Mouse (Mus musculus) frontal cortex, postnatal 14 days (tissue): ENCODE measurements around the gene Astn2.
"Not testable (repeated sequence)": the region's sequence is repeated elsewhere in the genome, so short reads cannot be mapped to it uniquely, and the experiment has no call there.

Experiments
- DNase-seq, 2 experiments: peaks; one replicate each; pipeline ENCODE4 v3.0.0; 2022; ENCODE audit warnings: low spot score in 2 of 2

Astn2 gene

DNA sequence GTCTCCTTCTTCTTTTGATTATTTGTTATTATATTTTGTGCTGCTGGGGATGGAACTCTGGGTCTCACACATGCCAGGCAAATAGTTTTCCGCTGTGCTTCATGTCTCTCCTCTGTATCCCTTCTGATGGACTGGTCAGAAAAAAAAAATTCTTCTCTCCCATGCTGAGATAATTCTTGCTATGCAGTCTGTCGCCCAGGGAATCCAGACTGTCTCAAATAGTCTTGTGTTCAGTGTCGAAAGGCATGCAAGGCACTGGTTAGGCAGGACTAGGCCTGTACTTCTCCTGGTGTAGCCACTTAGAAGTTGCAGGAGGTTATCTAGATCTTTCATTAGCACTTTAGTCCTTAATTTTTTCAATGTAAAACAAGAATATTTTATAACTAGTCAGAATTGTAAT lies 642.8 kb downstream of the Astn2 start:
- DNase-seq, result no peak

DNA sequence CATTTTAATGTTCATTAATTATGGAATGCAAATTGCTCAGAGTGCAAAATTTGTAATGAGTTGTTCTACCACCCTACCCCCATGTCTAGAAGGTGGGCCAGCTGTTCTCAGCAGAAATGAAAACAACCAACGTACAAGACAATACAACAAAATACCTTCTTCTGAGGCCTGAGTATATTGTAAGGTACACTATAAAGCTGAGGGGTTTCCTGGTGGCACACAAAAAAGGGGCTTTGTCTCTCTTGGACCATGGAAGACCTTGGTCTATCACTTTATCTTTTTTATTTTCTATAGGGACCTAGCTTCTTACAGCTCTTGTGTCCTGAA lies 645.6 kb downstream of the Astn2 start:
- DNase-seq, result no peak

DNA sequence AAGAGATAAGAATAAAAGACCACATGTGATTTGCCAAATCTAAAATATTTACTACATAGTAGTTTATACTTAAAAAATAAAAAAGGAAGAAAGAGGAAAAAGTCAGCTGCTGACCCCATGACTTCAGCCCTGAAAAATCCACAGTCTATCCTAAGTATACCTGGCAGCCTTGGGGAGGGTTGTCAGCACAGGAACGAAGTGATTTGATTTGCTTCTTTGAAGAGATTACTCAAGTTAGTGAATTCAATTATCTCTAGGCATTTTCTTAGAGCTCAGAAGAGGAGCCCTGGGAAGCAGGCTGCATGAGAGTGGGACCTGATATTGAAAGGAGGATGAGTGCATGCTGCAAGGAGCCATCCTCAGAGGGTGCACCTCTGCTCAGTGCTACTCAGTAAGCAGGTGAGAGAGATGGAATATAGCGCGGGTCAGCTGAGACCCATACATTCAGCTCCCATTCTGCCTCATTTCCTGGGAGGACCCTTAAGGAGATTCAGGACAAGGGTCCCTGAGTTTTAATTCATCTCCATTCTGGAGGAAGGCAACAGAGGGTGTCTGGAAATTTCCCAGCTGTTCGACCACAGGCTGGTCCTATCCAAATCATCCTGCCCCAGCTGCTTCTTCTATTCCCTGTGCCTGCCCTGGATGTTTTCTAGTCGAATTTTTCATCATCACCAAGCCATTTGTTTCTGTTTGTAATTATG lies 646.1 kb downstream of the Astn2 start:
- DNase-seq, result no peak

DNA sequence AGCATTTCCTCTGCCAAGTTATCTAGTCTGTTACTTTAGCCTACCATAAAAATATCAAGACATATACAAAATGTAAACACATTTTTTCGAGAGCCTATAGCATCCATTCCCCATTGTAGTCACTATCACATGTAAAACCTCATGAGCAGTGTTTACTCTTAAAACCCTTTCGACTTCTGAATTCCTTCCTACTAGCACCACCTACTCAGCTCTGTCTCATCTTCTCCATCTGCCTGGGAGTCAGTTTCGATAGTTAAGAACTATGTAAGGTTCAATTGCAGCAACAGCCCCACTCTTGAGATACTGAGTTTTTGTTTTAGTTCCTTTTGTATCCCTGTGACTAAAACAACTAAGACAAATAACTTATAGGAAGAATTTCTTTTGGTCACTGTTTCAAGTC lies 651.5 kb downstream of the Astn2 start:
- DNase-seq, result no peak

DNA sequence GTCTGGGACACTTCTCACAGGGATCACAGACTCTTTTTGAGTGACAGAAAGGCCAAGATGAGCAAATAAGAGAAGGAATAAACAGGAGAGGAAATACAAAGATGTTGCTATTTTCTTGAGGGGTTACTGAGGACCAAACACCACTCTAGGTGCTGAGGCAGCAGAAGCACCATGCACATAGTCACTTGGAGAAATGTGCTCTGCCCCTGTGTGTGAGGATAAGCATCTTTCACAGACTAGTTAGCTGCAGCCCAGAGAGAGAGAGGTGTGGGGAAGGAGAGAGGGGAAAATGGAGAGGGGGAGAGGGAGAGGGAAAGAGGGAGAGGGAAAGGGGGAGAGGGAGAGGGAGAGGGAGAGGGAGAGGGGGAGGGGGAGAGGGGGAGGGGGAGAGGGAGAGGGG lies 659.6 kb downstream of the Astn2 start:
- no peak for DNase-seq

DNA sequence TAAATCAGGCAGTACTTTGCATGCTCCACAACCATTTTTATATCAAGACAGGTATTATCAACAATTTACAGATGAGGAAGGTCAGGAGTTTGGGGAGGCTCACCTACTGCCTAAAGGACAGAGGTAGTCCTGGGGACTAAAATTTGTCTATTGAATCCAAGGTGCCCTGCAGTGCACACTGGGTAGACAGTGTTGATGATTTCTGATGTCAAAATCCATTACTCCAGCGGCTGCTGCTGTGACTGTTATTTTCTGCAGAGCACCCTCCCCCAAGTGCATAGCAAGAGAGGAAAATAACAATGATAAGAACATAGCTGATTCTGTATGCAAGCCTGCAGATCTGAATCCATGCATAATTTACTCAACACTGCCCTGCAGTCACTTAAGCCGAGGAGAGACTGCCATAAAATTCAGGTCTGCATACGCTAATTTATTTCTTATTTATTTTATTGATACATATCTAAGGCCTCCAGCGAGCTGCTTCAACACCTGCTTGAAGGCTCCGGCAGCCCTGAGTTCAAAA lies 660.3 kb downstream of the Astn2 start:
- DNase-seq, result no peak

DNA sequence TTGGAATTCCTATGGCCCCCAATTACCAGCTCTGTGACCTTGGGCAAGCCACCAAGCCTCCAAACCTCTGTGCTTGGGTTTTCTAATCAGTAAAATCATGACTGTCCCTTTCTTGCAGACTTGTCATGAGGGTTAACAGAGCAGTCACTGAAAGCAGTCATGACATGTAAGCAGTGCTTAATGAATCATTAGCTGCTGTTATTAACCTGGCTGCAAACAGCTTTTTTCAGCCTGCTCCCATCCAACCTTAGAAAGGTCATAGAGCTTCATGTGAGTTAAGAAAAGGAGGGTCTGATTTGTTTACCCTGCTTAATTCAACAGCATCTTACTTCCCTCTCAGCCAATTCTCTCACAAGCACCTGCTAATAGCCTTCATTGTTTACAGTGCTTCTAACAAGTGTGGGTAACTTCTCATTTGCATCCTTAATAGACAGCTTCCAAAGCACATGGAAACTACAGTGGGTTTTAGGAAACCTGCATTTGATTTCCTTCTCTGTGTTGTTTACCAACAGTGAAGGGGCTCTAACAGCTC lies 661.2 kb downstream of the Astn2 start:
- DNase-seq, result no peak

DNA sequence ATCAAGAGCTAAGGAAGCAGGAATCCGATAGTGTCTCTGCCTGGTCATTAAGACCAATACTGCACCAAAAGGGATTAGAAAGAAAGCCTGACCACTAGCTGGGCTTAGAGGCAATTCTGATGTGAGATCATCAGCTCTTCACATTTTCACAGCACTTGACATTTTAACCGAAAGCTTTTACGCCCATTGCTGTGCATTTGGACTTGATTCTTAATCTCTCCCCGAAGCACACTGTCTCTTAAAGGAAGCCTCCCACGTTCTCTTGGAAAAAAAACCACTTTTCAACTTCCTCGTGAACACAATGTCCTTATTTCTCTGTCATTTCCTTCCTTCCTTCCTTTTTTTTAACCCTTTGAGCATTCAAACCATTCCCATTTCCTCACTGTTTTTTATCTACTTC lies 680.0 kb downstream of the Astn2 start:
- no peak for DNase-seq

DNA sequence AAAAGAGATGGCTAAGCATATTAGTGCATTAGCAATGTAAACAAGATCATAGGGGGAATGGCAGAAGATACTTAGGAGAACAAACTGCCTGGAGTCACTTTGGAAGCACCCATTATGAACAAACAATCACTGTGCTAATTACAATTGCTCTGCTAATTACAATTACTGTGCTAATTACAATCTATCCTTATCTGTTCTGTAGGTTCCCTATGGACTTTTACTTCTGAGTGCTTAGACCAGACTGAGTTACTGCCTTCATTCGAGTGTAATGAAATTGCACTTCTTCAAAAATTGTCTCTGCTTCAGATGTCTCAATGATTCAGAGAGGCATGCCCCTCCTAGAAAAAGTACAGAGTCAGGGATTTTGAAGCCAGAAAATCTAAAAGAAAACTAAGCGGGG lies 684.8 kb downstream of the Astn2 start:
- DNase-seq, result no peak

DNA sequence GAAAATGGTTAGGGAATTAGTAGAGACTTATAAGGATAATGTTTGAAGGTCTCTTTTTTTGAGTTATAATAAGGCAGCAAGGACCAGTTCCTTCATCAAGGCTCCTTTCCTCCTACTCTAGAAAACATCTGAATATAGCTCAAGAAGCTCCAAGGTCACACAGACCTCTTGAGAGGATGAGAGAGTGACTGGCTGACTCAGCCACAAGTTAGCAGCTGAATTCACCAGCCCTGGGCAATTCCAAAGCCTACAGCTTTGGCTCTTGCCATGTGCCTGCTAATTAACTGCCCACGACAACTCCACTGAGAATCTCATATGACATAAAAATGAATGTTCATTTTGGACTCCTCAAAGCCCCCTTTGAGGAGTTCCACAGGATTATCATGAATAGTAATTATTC lies 686.5 kb downstream of the Astn2 start:
- DNase-seq, result no peak

DNA sequence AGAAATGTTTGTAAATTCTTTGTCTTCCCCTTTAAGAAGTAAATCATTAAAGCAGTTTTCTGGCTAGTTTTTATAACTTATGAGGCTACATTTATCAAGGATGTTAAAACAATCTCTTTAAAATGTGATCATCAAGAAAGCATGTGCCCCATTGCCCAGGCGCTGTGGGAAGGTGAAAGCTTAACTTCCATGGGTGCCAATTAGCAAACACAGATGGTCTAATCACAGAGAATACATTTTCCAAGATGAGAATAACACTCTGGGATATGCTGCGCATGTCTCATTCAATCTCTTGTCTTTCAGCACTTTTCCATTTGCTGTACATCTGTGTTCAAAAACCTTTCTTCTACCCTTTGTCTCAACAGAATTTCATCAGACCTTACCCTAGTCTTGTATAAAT lies 688.3 kb downstream of the Astn2 start:
- DNase-seq, result no peak

DNA sequence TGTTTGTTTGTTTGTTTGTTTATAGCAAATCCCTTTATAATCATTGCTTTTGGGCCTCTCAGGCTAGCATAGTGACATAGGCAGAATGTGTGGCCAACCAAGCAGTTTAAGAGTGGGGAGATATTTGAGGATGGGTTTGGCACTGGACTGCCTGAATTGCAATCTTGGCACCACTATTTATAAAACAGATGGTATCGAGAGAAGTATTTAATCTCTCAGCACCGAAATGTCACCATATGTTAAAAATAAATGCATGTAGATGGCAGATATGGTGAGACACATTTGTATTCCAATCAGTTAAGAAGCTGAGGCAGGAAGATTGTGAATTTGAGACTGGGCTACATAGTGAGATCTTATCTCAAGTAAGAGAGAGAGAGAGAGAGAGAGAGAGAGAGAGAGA lies 692.7 kb downstream of the Astn2 start:
- no peak for DNase-seq

DNA sequence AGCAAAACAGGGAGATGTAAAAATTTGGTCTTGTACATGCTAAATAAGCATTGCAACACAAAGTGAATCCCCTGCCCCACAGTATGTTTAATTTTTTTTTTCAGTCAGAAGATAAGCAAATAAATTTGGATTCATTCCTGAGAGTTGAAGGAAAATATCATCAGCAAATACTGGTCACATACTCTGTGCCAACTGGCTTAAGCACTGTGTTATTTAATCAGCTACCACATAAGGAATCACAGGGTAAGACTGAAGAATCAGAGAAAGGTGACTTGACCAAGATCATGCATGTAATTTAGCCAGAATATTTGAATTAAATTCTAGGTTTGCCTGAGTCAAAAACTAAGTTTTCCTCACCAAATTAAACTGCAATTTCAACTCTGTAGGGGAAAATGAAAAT lies 693.8 kb downstream of the Astn2 start:
- DNase-seq, result no peak

DNA sequence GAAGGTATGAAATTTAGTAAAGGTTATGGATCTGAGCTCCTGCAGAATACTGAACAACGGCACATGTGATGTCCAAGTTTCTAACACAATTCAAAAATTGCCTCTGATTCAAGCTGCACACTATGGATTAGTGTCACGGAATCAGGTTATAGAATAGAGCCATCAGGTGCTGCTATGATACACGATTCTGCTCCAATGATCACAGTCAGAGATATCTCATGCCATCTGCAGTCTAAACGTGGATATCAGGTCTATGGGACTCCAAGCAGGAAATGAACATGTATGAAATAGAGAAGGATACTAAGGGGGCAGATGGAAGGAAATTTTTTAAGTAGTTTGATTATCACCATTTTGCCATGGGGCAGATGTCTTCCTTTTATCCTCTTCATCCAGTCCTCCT lies 702.6 kb downstream of the Astn2 start:
- DNase-seq, result no peak

DNA sequence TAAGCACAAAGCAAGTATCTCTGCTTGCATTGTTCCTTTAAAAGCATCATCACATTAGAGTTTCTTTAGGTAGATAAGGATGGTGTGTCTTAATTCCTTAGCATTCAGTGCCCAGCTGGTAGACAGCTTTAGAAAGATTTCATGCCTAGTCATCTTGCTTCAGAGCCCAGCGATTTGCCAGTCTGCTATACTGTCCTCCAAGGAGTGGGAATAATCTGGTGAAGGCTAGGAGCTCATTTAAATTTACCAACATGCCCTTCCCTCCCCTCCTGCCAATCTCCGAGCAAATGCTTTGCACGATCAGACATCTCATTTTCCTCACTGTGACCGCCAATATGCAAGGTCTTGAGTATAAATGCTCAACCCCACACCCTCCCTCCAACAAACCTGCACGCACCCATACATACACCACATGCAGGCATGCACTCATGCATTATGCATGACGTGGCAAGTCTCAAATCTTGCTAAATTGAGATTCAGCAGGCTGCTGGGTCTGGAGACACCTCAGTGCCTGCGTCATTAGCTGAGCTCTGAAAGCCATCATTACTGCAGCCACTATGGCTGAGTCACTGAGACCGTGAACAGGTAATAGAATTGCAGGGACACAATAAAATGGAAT lies 704.6 kb downstream of the Astn2 start:
- peak in 1 of 2 experiments; percentile 11 for DNase-seq

DNA sequence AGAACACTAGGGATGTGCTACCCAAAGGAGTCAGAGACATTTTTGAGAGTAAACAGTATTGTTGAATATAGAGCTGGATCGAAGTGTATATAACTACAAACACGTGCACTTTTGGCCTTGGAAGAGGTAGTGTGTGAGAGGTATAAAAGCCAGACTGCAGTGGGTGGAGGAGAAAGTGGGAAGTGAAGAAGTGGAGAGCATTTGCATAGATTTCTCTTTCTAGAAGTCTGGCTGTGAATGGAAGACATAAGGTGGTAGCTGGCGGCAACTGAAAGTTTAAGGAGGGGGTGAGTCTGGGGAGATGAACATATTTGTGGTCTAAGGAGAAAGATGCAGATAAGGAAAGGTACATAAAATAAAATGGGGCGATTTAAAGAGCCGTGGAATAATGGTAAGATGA lies 709.2 kb downstream of the Astn2 start:
- DNase-seq, result no peak

DNA sequence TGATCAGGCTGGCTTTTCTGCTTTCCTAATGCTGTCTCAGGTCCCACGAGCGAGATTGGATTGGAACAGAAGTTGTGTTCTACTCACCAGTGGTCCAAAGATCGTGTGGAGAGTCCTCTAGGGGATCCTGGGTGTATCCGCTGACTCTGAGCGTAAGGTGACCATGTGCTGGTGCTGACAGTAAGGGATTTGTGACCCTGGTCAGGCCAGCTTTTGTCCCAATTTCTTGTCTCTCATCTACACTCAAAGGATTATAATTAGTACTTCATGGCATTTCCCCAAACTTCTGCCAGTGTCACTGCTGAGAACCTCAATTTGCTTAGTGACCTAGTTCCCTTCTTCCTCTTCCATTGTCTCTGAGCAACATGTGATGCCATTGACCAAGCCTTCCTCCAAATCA lies 710.4 kb downstream of the Astn2 start:
- DNase-seq, result no peak

DNA sequence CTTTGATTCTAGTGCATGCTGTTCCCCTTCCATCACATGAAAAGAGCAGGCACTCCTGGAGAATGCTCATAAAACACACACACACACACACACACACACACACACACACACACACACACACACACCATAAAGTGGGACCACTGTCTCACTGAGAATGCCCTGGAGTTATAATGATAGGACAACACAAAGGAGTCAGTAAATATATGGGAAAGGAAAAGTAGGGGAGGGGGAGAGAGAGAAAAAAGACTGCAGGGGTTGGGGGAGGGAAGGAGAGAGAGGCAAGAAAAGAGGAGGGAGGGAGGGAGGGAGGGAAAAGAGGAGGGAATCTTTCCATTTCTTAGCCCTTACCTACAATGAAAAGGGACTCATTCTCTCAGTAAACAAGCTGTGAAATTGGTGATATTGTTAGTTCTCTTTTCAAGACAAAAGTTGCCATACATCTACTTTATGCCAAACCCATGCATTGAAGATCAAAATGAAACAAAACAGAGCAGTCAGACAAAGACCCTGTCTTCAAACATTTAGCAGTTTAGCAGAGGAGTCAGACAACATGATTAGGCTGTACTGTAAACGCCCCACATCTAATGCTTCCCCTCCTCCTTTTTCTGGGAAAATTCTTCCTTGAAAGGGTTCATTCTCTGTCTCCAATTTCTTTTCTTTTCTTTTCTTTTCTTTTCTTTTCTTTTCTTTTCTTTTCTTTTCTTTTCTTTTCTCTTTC lies 717.2 kb downstream of the Astn2 start:
- no peak for DNase-seq

DNA sequence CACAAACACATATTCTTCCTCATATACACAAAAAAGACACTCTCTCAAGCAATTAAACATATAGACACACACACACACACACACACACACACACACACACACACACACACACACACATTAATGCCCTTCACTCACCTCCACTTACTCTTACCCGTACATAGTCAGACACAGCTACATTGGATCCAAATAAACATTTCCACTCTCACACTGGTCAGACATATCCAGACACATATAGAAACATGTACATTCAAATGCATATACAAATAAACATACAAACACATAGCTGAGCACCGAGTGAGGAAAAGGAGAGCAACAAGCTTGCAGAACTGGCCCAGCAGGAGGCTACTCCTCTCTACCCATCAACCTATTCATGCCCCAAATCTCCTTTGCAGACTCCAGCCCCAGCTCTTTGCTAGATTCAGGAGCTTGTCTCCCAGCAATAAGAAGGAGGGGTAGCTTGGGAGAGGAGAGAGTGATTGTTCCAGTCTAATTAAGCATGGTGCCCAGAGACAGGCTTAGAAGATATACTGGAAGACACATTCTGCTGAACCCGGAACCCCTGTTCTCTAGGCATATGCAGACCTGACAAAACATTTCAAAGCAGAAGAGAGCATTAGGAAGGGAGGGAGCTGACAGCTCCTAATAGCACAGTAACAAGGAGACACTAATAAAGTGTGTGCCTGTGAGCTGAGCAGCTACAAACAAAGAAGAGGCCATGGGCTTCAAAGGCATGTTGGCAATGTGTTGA lies 718.0 kb downstream of the Astn2 start:
- DNase-seq, result no peak

DNA sequence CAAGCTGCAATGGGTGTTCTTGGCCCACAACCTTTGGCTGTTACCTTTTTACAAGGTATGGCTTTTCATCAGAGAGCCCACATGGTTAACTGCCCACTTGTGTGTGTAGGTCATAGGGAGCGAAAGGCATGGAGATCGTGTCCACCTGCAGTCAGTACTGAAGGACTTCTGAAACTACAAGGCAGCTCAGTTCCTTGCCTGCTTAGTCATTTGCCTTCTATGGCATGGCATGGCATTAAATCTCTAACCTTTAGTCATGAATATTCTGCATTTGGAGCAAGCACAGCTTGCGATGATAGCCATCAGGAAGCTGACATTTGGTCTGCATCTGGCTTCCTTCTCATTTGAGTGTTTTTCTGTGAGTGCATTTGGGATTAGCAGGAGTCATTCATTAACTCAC lies 720.0 kb downstream of the Astn2 start:
- DNase-seq, result no peak

DNA sequence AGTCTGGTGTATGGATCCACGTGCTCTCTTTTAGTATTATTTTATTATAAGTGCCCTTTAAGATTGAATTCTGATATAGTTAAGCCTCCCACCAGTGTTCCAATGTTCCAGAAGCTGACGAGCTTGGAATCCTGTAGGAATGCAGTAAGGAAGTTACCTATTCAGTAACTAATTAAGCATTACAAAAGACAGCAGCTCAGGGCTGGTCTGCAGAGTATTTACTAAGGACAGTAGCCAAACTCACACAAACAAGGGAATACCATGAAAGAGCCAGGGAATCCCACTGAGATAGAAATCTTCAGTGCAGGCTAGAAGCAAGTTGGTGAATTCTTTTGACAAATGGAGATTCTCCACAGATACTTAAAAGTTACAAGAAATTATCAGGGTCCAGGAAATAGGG lies 724.6 kb downstream of the Astn2 start:
- not testable (repeated sequence) for DNase-seq

DNA sequence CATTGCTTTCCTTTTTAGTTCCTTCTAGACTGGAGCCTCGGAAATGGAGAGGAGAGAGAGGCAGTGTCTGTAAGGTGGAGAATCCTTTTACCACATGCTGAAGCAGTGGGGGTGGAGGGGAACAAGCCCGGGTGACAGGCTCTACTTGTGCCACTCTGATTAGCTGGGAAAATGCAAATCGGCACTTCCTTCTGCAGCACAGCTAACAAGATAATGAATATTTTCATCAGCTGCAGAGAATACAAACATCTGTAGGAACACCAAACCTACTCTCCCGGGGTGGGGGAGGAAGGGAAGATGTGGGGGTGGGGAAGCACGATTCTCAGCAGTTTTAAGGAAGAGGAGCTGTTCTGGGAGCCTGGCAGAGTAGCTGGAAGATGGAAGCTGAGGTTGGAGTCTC lies 725.5 kb downstream of the Astn2 start:
- DNase-seq, result no peak
